Mouse (Mus musculus) stomach, embryonic 15.5 days (tissue): ENCODE data around the gene BC049715. TPM values are rescaled to one million over a fixed set of nuclear protein-coding genes. Genes with fewer than 3 reads are reported as not detected.

Experiments
- ATAC-seq: fragments of 200-750 bp; cut with Nextera tagmentation; 2 replicates; pipeline ENCODE4 v1.8.0; 2017; ENCODE audit warnings: low read depth, moderate number of reproducible peaks, moderate TSS enrichment; ENCODE audit not compliant: insufficient read depth, low FRiP score
- H3K27ac ChIP-seq: fragments of 300-500 bp; sonication (generic); 2 replicates; pipeline ENCODE4 v1.5.1; 2015; ENCODE audit warnings: mild to moderate bottlenecking, inconsistent platforms
- H3K27me3 ChIP-seq: fragments of 300-500 bp; sonication (generic); replicated peaks from 2 replicates; pipeline ENCODE4 v1.6.1; 2015; ENCODE audit warnings: inconsistent platforms
- H3K36me3 ChIP-seq: fragments of 300-500 bp; sonication (generic); 2 replicates; pipeline ENCODE4 v1.6.1; 2015; ENCODE audit warnings: inconsistent platforms
- H3K4me1 ChIP-seq: fragments of 300-500 bp; sonication (generic); 2 replicates; pipeline ENCODE4 v1.6.1; 2015; ENCODE audit warnings: inconsistent platforms
- H3K4me2 ChIP-seq: fragments of 300-500 bp; sonication (generic); 2 replicates; pipeline ENCODE4 v1.6.1; 2015; ENCODE audit warnings: mild to moderate bottlenecking, inconsistent platforms
- H3K4me3 ChIP-seq: fragments of 300-500 bp; sonication (generic); replicated peaks from 2 replicates; pipeline ENCODE4 v1.5.1; 2015; ENCODE audit warnings: inconsistent platforms
- H3K9ac ChIP-seq: fragments of 300-500 bp; sonication (generic); 2 replicates; pipeline ENCODE4 v1.6.1; 2015; ENCODE audit warnings: inconsistent platforms
- H3K9me3 ChIP-seq: fragments of 300-500 bp; sonication (generic); 2 replicates; pipeline ENCODE4 v1.6.1; 2016; ENCODE audit warnings: inconsistent platforms
- WGBS: fragments of 180-500 bp; shearing (Covaris S2); methylation state at CpG from one replicate; pipeline ENCODE4 v1.1.7; 2015; 5-methylcytosine and 5-hydroxymethylcytosine counted together
- polyA plus RNA-seq: library from polyadenylated mRNA; unstranded; fragments of >200 nt; fragmentation: Nextera tagmentation; extraction: Ambion mirVana; gene quantifications from 2 replicates; pipeline ENCODE4 v1.2.1, GENCODE M21; 2015

BC049715 gene
- polyA plus RNA-seq, 1 experiment from 2014 or later: 1.2 TPM

- WGBS: 50% methylated on average over 3 of the region's 3 CpGs
- Histone ChIP-seq H3K9me3 (no peaks in the 10 kb centered on the region), H3K4me3 (no peak overlapping the region), H3K9ac (no peak overlapping the region), H3K27ac (peak overlapping the region; percentile 31; the same call in 1 of the 2 replicates), H3K4me2 (no peak overlapping the region), H3K36me3 (no peaks in the 10 kb centered on the region), H3K4me1 (peaks cover 18% of the 10 kb centered on the region), H3K27me3 (no peaks in the 10 kb centered on the region)
- no peak for ATAC-seq
Measured at GRCm38 (mm10) chr6:136852762-136853161, 25.3 kb downstream of the BC049715 start.

DNA sequence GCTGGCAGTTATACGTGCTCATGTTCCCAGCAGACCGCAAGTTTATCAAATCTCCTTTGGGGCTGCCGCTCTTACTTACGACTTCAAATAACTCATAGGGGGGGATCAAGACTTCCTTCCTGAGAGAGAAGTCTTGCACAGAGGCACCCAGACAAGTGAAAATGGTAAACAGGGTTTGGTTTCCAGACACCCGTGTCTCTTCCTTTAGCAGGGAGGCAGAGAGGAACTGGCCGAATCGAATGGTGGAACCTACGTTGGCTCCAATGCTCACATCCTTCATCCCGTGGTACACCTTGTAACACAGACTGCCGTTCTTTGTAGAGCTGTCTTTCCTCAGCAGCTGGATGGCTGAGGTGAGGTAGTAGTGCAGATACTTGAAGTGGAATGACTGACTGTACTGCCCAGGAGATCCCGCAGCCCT is 26.9 kb downstream of the BC049715 start:
- Histone ChIP-seq H3K4me3 (no peak overlapping the region), H3K4me1 (peaks cover 18% of the 10 kb centered on the region), H3K27me3 (no peaks in the 10 kb centered on the region), H3K9ac (no peak overlapping the region), H3K27ac (no peak overlapping the region), H3K36me3 (no peaks in the 10 kb centered on the region), H3K4me2 (no peak overlapping the region), H3K9me3 (no peaks in the 10 kb centered on the region)
- 73% methylated on average over 11 of the region's 11 CpGs for WGBS
- no peak for ATAC-seq

- Histone ChIP-seq H3K9me3 (no peaks in the 10 kb centered on the region), H3K27me3 (no peaks in the 10 kb centered on the region), H3K27ac (peak overlapping the region; percentile 88), H3K9ac (no peak overlapping the region), H3K4me1 (peaks cover 18% of the 10 kb centered on the region), H3K4me3 (no peak overlapping the region), H3K4me2 (no peak overlapping the region), H3K36me3 (no peaks in the 10 kb centered on the region)
- ATAC-seq: no peak
- 71% methylated on average over 2 of the region's 2 CpGs for WGBS
Measured at GRCm38 (mm10) chr6:136855183-136855582, 27.8 kb downstream of the BC049715 start.

DNA sequence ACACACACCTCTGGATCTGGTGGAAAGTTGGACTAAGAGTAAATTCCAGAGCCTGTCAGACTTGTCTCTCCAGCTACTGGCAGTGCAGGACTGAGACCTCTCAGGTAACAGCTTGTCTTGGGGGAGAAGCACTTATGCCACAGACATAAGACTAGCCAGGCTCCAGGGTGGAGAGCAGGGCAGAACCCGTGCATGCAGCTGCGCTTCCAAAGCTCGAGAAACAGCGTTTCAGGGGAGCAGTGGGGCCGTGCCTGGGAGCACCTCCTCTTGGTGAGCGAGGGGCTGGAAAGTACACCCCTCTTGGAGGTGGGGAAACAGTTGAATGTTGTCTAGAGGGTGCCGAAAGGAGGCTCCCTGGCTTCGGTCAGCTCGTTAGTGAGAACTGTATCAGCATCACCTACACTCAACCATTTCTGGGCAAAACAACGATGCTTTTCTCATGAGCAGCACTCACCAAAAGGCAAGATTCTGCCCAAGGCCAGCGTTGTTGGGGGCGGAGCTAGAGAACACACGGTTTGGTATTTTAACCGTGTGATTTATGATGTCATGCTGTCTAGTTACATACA is 28.7 kb downstream of the BC049715 start:
- peak; percentile 6; the same call in 1 of the 2 replicates for ATAC-seq
- Histone ChIP-seq H3K4me3 (peak overlapping the region; percentile 30), H3K36me3 (no peaks in the 10 kb centered on the region), H3K9ac (0 out of 2 replicates have a peak overlapping the region, but pooled peaks have one; percentile 7), H3K9me3 (no peaks in the 10 kb centered on the region), H3K4me2 (peak overlapping the region; percentile 38), H3K27me3 (no peaks in the 10 kb centered on the region), H3K4me1 (peaks cover 18% of the 10 kb centered on the region), H3K27ac (peak overlapping the region; percentile 88)
- 37% methylated on average over 14 of the region's 14 CpGs for WGBS

DNA sequence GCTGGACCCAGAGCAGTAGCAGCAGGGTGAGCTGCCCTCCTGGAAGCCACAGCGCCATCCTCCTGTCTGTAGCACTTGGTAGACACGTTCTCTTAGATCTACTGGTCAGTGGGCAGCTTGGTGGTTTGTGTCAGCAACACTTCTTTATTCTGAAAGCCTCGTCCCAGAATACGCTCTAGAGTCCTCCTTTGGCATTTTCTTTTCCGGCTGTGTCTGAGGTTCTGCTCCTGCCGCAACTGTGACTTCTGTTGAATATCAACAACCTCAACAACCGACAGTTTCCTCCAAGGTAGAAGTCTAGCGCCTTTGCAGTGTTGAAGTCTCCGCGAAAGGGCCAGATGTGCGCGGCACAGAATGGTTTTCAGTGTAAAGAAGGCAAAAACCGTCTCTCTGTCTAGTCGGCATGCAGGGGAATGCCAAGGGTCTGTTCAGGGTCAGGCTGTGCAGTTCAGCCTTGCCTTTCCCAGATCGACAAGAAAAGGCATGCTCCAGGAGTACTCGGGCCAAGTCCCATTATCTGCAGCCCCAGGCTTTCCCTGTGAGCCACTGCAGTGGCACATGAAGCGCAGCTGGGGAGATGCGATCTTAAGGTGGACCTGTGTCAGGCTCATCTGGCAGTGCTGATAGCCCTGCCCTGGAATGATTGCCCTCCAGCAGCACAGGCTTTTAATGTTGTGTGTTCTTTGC is 29.9 kb downstream of the BC049715 start, which contains the start of gene Art4:
Gene Art4, minus strand, starts transcription at position 548 of the 687 bp plus-strand sequence.
- Histone ChIP-seq H3K9me3 (no peaks in the 10 kb centered on the region), H3K4me2 (peak within 1 kb of the TSS; percentile 45), H3K9ac (no peak within 1 kb of the TSS), H3K4me1 (peaks cover 18% of the 10 kb centered on the region), H3K27ac (peak within 1 kb of the TSS; percentile 84), H3K27me3 (no peaks in the 10 kb centered on the region), H3K4me3 (peak within 1 kb of the TSS; percentile 24), H3K36me3 (no peaks in the 10 kb centered on the region)
- peak; percentile 96 for ATAC-seq
- WGBS: 37% methylated on average over 18 of the region's 18 CpGs

DNA sequence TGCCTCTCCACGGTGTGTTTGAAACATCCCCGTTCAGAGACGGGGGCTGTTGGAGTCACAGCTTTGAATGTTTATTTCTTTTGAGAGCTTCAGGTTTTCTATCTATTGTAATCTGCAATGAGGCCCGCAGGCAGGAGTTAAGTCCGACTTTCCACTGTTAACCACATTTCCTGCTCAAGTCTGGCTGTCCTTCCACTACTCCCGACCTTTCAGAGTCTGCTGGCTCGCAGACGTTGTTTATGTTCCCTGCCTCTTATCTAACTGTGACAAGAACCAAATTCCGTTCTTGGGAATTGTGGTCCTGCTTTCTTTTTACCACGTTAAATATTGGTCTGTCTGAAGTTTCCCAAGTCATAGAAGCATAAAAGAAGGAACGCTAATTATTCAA is 30.4 kb downstream of the BC049715 start:
- peak; percentile 54; the same call in 1 of the 2 replicates for ATAC-seq
- 8% methylated on average over 11 of the region's 11 CpGs for whole genome bisulfite sequencing
- H3K9ac ChIP-seq: no peak overlapping the region
- H3K4me3 ChIP-seq: peak overlapping the region; percentile 24; the same call in 1 of the 2 replicates
- H3K4me1 ChIP-seq: peaks cover 18% of the 10 kb centered on the region
- H3K4me2 ChIP-seq: peak overlapping the region; percentile 45
- H3K27me3 ChIP-seq: no peaks in the 10 kb centered on the region
- peak overlapping the region; percentile 84 for H3K27ac ChIP-seq
- no peaks in the 10 kb centered on the region for H3K36me3 ChIP-seq
- no peaks in the 10 kb centered on the region for H3K9me3 ChIP-seq

DNA sequence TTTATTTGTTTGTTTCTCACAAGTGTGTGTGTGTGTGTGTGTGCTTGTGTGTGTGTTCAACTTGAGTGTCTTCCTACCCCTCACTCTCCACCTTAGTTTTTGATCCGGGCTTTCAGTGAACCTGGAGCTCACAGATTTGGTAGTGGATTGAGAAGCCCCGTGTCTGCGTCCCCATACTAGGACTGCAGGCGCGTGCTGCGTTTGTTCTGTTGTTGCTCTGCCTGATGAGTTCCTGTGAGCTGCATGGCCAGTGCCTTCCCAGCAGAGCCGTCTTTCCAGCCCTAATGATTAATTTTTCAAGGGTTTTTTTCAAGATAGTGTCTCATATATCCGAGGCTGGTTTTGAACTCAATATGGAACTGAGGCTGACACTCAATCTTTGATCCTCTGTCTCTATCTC is 31.0 kb downstream of the BC049715 start:
- 55% methylated on average over 8 of the region's 8 CpGs for WGBS
- Histone ChIP-seq H3K4me1 (peaks cover 18% of the 10 kb centered on the region), H3K9ac (no peak overlapping the region), H3K36me3 (no peaks in the 10 kb centered on the region), H3K27me3 (no peaks in the 10 kb centered on the region), H3K9me3 (no peaks in the 10 kb centered on the region), H3K4me2 (no peak overlapping the region), H3K27ac (0 out of 2 replicates have a peak overlapping the region, but pooled peaks have one; percentile 84), H3K4me3 (no peak overlapping the region)
- ATAC-seq: no peak

- 0 out of 2 replicates have a peak overlapping the region, but pooled peaks have one; percentile 26 for H3K27ac ChIP-seq
- H3K9me3 ChIP-seq: no peaks in the 10 kb centered on the region
- peaks cover 14% of the 10 kb centered on the region for H3K4me1 ChIP-seq
- H3K4me3 ChIP-seq: no peak overlapping the region
- WGBS: 34% methylated on average over 9 of the region's 9 CpGs
- H3K27me3 ChIP-seq: no peaks in the 10 kb centered on the region
- no peak for ATAC-seq
- H3K4me2 ChIP-seq: no peak overlapping the region
- no peaks in the 10 kb centered on the region for H3K36me3 ChIP-seq
- no peak overlapping the region for H3K9ac ChIP-seq
Measured at GRCm38 (mm10) chr6:136861020-136861419, 33.6 kb downstream of the BC049715 start.

GRCm38 (mm10) chr6:136865360-136865759 is 37.9 kb downstream of the BC049715 start:
- Histone ChIP-seq H3K27ac (no peak overlapping the region), H3K27me3 (no peaks in the 10 kb centered on the region)
- WGBS: 85% methylated on average over 5 of the region's 5 CpGs

DNA sequence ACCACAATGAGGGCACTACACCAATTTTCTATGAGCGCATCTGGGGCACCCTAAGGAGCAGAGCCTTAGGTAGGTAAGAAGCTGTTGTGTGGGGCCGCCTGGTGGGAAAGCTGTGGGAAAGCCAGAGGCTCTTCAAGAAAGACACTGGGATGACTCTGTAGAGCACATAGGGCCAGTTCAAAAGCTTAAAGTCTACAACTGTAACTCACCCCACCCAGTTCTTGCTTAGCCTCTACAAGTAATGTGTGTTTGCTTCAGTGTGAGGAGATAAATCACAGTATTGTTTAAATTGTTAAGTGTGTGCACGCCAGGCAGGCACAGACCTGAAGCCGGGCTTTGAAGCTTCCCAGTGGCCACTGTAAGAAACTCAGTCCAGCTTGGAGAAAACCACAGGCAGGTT is 38.7 kb downstream of the BC049715 start:
- Histone ChIP-seq H3K9me3 (no peaks in the 10 kb centered on the region), H3K4me2 (no peak overlapping the region), H3K36me3 (no peaks in the 10 kb centered on the region), H3K27me3 (no peaks in the 10 kb centered on the region), H3K4me3 (no peak overlapping the region), H3K4me1 (peaks cover 8% of the 10 kb centered on the region), H3K9ac (no peak overlapping the region), H3K27ac (peak overlapping the region; percentile 67; the same call in 1 of the 2 replicates)
- WGBS: 52% methylated on average over 4 of the region's 4 CpGs
- ATAC-seq: no peak; the same call in 1 of the 2 replicates

More at GRCm38 (mm10) chr6:136865360-136865759, 37.9 kb downstream of the BC049715 start:
- Histone ChIP-seq H3K4me3 (no peak overlapping the region), H3K9ac (no peak overlapping the region), H3K36me3 (no peaks in the 10 kb centered on the region), H3K4me1 (peaks cover 8% of the 10 kb centered on the region), H3K4me2 (no peak overlapping the region), H3K9me3 (no peaks in the 10 kb centered on the region)
- no peak for ATAC-seq

GRCm38 (mm10) chr6:136868921-136869320 is 41.5 kb downstream of the BC049715 start:
- Histone ChIP-seq H3K9me3 (no peaks in the 10 kb centered on the region), H3K27ac (no peak overlapping the region), H3K27me3 (no peaks in the 10 kb centered on the region), H3K4me3 (no peak overlapping the region), H3K36me3 (no peaks in the 10 kb centered on the region), H3K4me1 (peaks cover 8% of the 10 kb centered on the region), H3K9ac (no peak overlapping the region), H3K4me2 (no peak overlapping the region)
- no peak for ATAC-seq
- 61% methylated on average over 5 of the region's 5 CpGs for WGBS

DNA sequence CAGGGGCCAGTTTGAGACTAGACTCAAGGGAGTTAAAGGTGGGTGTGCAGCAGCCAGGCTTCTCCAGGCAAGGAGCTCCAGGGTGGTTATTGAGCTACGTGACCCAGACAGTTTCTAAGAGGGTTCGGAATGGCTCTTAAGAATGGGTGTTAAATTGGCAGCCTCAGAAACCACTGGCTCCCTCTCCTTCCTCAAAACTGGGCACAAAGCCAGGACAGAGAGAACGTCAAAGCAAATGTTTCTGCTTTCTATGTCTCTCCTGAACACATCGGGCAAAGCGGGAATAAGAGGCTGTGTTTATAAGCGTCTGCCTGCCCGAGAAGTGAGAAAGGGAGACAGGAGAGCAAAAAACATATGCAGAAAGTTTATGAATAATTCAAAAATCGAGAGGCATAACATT is 47.2 kb downstream of the BC049715 start:
- Histone ChIP-seq H3K9me3 (no peaks in the 10 kb centered on the region), H3K36me3 (no peaks in the 10 kb centered on the region), H3K4me2 (peak overlapping the region; percentile 33), H3K4me1 (no peaks in the 10 kb centered on the region), H3K4me3 (peak overlapping the region; percentile 18), H3K27me3 (no peaks in the 10 kb centered on the region), H3K9ac (no peak overlapping the region), H3K27ac (no peak overlapping the region)
- WGBS: 30% methylated on average over 8 of the region's 8 CpGs
- ATAC-seq: no peak
